Mouse (Mus musculus) thymus, adult 2 months (tissue): Measurements from ENCODE around the gene Ninj2. TPM values are rescaled to one million over a fixed set of nuclear protein-coding genes. Genes with fewer than 3 reads are reported as not detected.

Source experiments
- DNase-seq: peaks from one replicate; pipeline ENCODE4 v3.0.0; 2021
- H3K27ac ChIP-seq: fragments of 200-500 bp; 2 replicates; pipeline ENCODE4 v1.5.1; 2012; ENCODE audit warnings: low read length, control low read depth; ENCODE audit not compliant: control insufficient read depth, insufficient read depth
- H3K27me3 ChIP-seq: fragments of 200-500 bp; 2 replicates; pipeline ENCODE4 v1.6.1; 2012; ENCODE audit warnings: mild to moderate bottlenecking, low read length, moderate library complexity, mixed read lengths; ENCODE audit not compliant: control insufficient read depth, insufficient read depth
- H3K36me3 ChIP-seq: fragments of 200-500 bp; 2 replicates; pipeline ENCODE4 v1.6.1; 2012; ENCODE audit warnings: mild to moderate bottlenecking, low read length, moderate library complexity; ENCODE audit not compliant: control insufficient read depth, insufficient read depth
- H3K4me1 ChIP-seq: fragments of 200-500 bp; replicated peaks from 2 replicates; pipeline ENCODE4 v1.6.1; 2012; ENCODE audit warnings: low read length; ENCODE audit not compliant: control insufficient read depth, insufficient read depth
- H3K4me3 ChIP-seq: fragments of 200-500 bp; 2 replicates; pipeline ENCODE4 v1.5.1; 2012; ENCODE audit warnings: mild to moderate bottlenecking, low read length, control low read depth, moderate library complexity; ENCODE audit not compliant: control insufficient read depth, insufficient read depth
- CTCF ChIP-seq: fragments of 200-500 bp; IDR thresholded peaks from 2 replicates; pipeline ENCODE4 v1.5.1; 2012; ENCODE audit warnings: mild to moderate bottlenecking, control low read depth, low read length, moderate library complexity, borderline replicate concordance; ENCODE audit not compliant: control insufficient read depth, poor library complexity, insufficient read depth; ENCODE audit errors: extremely low read depth
- POLR2A ChIP-seq: fragments of 200-500 bp; IDR thresholded peaks from 2 replicates; pipeline ENCODE4 v1.6.1; 2012; ENCODE audit warnings: mild to moderate bottlenecking, low read length, control low read depth, moderate library complexity; ENCODE audit not compliant: control insufficient read depth, poor library complexity, insufficient read depth; ENCODE audit errors: extremely low read depth
- WGBS: fragments of 180-500 bp; shearing (Covaris S2); methylation state at CpG from one replicate; pipeline ENCODE4 v1.1.7; 2018; 5-methylcytosine and 5-hydroxymethylcytosine counted together
- polyA plus RNA-seq: library from polyadenylated mRNA; depleted of rRNA; stranded (reverse); fragments of >200 nt; gene quantifications from 2 replicates; pipeline ENCODE4 v1.2.3, GENCODE M21; 2012

The Ninj2 gene
- polyA plus RNA-seq, 1 experiment: 0.26 TPM

GRCm38 (mm10) chr6:120091956-120092355 is 1.2 kb upstream of the Ninj2 start:
- no peaks in the 10 kb centered on the region for H3K27me3 ChIP-seq
- TF ChIP-seq POLR2A (no peak), CTCF (no peak)
- DNase-seq: no peak
- WGBS: 93% methylated on average over 4 of the region's 4 CpGs
- no peak overlapping the region for H3K4me3 ChIP-seq
- no peak overlapping the region for H3K27ac ChIP-seq
- H3K36me3 ChIP-seq: no peaks in the 10 kb centered on the region
- no peaks in the 10 kb centered on the region for H3K4me1 ChIP-seq

GRCm38 (mm10) chr6:120094091-120094776 is 1.1 kb downstream of the Ninj2 start:
- WGBS: 76% methylated on average over 9 of the region's 9 CpGs
- H3K36me3 ChIP-seq: no peaks in the 10 kb centered on the region
- H3K4me1 ChIP-seq: no peaks in the 10 kb centered on the region
- H3K27ac ChIP-seq: no peak overlapping the region
- no peaks in the 10 kb centered on the region for H3K27me3 ChIP-seq
- DNase-seq: no peak
- no peak overlapping the region for H3K4me3 ChIP-seq
- TF ChIP-seq POLR2A (no peak), CTCF (no peak)

GRCm38 (mm10) chr6:120095096-120095495 is 1.9 kb downstream of the Ninj2 start:
- no peaks in the 10 kb centered on the region for H3K36me3 ChIP-seq
- no peak for TF ChIP-seq POLR2A
- no peak for TF ChIP-seq CTCF
- no peak for DNase-seq
- H3K4me3 ChIP-seq: no peak overlapping the region
- no peak overlapping the region for H3K27ac ChIP-seq
- 79% methylated on average over 5 of the region's 5 CpGs for WGBS
- H3K27me3 ChIP-seq: no peaks in the 10 kb centered on the region
- H3K4me1 ChIP-seq: no peaks in the 10 kb centered on the region

GRCm38 (mm10) chr6:120095501-120095900 is 2.4 kb downstream of the Ninj2 start:
- Histone ChIP-seq H3K4me1 (no peaks in the 10 kb centered on the region), H3K27ac (no peak overlapping the region), H3K4me3 (no peak overlapping the region), H3K27me3 (no peaks in the 10 kb centered on the region), H3K36me3 (no peaks in the 10 kb centered on the region)
- no peak for TF ChIP-seq POLR2A
- no peak for TF ChIP-seq CTCF
- WGBS: 100% methylated on average over 1 of the region's 1 CpGs
- DNase-seq: no peak

GRCm38 (mm10) chr6:120099392-120099791 is 6.2 kb downstream of the Ninj2 start:
- 95% methylated on average over 5 of the region's 5 CpGs for WGBS
- TF ChIP-seq POLR2A: no peak
- TF ChIP-seq CTCF: no peak
- Histone ChIP-seq H3K36me3 (no peaks in the 10 kb centered on the region), H3K4me1 (no peaks in the 10 kb centered on the region), H3K4me3 (no peak overlapping the region), H3K27me3 (no peaks in the 10 kb centered on the region), H3K27ac (no peak overlapping the region)
- DNase-seq: no peak

GRCm38 (mm10) chr6:120101221-120101620 is 8.1 kb downstream of the Ninj2 start:
- Histone ChIP-seq H3K4me3 (no peak overlapping the region), H3K36me3 (no peaks in the 10 kb centered on the region), H3K4me1 (no peaks in the 10 kb centered on the region), H3K27me3 (no peaks in the 10 kb centered on the region), H3K27ac (no peak overlapping the region)
- no peak for DNase-seq
- no peak for TF ChIP-seq CTCF
- no peak for TF ChIP-seq POLR2A
- WGBS: 86% methylated on average over 12 of the region's 12 CpGs

GRCm38 (mm10) chr6:120101996-120102395 is 8.8 kb downstream of the Ninj2 start:
- no peak for DNase-seq

More at GRCm38 (mm10) chr6:120101996-120102395, 8.8 kb downstream of the Ninj2 start:
- no peaks in the 10 kb centered on the region for H3K27me3 ChIP-seq
- H3K4me3 ChIP-seq: no peak overlapping the region
- H3K4me1 ChIP-seq: no peaks in the 10 kb centered on the region
- H3K36me3 ChIP-seq: no peaks in the 10 kb centered on the region
- TF ChIP-seq POLR2A (no peak), CTCF (no peak)
- H3K27ac ChIP-seq: no peak overlapping the region
- 38% methylated on average over 6 of the region's 6 CpGs for WGBS
